Mouse (Mus musculus) layer of hippocampus, postnatal 14 days (tissue): Measurements from ENCODE around the gene Cdv3. TPM values are rescaled to one million over a fixed set of nuclear protein-coding genes. Genes with fewer than 3 reads are reported as not detected.
"Not testable (repeated sequence)": the region's sequence is repeated elsewhere in the genome, so short reads cannot be mapped to it uniquely, and the experiment has no call there.

Experiments
- DNase-seq, 2 experiments: peaks; one replicate each; pipeline ENCODE4 v3.0.0; 2021 to 2022; ENCODE audit warnings: low spot score in 2 of 2, mixed read lengths in 1 of 2
- total RNA-seq, 2 experiments: library from RNA; stranded (reverse); gene quantifications; 2 replicates each; pipeline ENCODE4 v1.2.3; 2021

The Cdv3 gene
- total RNA-seq, 2 experiments from 2014 or later = 88.0 to 93.6 TPM

GRCm38 (mm10) chr9:103376346-103377320, 11.0 kb upstream of the Cdv3 start:
- DNase-seq = no peak

- DNase-seq = no peak
Observed at GRCm38 (mm10) chr9:103372271-103373010, 6.8 kb upstream of the Cdv3 start.

- DNase-seq = no peak
Observed at GRCm38 (mm10) chr9:103369951-103370350, 4.3 kb upstream of the Cdv3 start.

DNA sequence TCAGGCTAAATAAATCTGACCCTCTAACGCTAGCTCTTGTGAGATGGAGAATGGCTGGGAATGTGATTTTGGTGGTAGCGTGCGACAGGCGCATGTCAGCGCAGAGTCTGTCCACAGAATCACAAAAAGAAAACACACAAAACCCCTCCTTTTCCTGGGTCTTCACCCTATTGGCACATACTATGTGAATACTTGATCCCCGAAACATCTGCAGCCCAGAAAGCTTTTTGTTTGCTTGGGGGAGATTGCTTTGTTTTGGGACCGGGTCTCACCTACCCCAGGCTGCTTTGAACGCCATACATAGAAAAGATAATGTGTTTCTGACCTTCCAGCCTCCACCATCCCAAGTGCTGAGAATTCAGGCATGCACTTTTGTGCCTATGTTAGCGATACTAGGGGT, 716 bp upstream of the Cdv3 start:
- DNase-seq = no peak

GRCm38 (mm10) chr9:103364601-103365289, 895 bp downstream of the Cdv3 start:
- DNase-seq = peak in 1 of 2 experiments; percentile 37

GRCm38 (mm10) chr9:103363730-103364417, 1.8 kb downstream of the Cdv3 start:
- DNase-seq = peak; percentile 4 to 24

- no peak for DNase-seq
Observed at GRCm38 (mm10) chr9:103363088-103363487, 2.6 kb downstream of the Cdv3 start.

DNA sequence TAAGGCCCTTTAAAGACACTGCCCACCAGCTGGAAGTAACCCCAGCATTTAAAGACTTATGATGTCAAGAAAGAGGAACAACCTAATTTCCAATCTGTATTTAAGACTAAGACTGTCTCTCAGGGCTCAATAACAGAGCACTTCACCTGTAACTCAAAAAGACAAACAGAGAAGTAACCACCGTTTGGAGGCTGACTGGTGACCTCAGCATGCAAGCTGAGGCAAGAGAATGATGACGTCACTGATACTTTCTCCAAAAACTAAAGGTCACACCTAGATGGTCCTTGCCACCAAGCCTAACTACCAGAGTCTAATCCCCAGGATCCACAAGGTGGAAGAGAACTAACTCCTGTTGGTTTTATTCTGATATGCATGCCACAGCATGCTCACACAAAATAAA, 5.0 kb downstream of the Cdv3 start:
- DNase-seq = no peak

DNA sequence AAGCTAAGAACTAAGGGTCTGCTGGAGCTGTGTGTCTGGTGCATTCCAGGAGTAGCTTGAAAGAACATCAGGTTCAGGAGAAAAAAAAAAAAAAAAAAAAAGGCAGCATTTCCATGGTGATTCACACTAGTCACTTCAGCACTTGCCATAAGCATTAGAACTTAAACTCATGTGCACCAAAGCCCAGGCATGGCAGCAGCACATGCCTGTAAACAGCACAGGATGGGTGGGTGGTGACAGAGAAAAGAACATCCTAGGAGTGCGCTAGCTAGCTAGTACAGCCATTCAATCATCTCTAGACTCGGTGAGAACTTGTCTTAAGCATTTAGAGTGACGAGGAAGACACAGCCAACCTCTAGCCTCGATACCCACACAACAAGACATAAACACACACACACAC, 7.1 kb downstream of the Cdv3 start:
- DNase-seq = peak in 1 of 2 experiments; percentile 37

- no peak for DNase-seq
Observed at GRCm38 (mm10) chr9:103357893-103358292, 7.7 kb downstream of the Cdv3 start.

- not testable (repeated sequence) for DNase-seq
Observed at GRCm38 (mm10) chr9:103353500-103354260, 12.0 kb downstream of the Cdv3 start.

DNA sequence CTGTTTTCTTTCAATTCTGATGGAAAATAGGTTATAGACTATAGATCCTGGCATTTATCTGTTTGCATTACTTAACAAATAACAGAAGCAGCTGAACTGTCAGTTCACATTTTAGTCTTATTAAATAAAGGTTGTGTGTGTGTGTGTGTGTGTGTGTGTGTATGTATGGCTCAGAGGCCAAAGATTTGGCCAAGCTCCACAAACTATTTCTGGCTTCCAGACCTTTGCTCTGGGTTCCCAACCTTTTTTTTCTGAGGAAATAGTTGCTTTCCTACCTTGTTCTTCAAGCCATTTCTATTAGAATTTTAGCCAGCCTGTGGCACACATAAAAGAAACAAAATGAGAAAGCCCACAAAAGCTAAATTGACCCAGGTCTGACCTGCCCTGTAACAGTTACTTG, 16.8 kb downstream of the Cdv3 start:
- DNase-seq = no peak

- no peak for DNase-seq
Observed at GRCm38 (mm10) chr9:103347996-103348490, 17.6 kb downstream of the Cdv3 start.

GRCm38 (mm10) chr9:103347045-103347444, 18.6 kb downstream of the Cdv3 start:
- no peak for DNase-seq

GRCm38 (mm10) chr9:103336912-103337311, 28.7 kb downstream of the Cdv3 start:
- DNase-seq = no peak

DNA sequence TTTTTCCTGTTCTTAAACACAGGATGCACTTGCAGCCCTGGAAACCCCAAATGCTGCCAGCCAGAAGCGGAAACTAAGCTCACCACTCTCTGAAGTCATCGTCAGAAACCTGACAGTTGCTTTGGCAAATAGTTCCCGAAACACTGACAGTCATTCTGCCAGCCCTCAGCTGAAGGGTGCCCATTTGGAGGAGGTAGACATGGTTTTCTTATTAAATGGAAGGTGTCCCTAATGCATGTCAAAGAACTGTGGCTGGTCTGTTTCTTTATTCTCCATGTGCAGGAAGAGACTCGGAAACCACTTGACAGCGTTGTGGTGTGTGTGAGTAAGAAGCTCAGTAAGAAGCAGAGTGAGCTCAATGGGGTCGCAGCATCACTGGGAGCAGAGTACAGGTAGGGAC, 33.0 kb downstream of the Cdv3 start:
- no peak for DNase-seq

DNA sequence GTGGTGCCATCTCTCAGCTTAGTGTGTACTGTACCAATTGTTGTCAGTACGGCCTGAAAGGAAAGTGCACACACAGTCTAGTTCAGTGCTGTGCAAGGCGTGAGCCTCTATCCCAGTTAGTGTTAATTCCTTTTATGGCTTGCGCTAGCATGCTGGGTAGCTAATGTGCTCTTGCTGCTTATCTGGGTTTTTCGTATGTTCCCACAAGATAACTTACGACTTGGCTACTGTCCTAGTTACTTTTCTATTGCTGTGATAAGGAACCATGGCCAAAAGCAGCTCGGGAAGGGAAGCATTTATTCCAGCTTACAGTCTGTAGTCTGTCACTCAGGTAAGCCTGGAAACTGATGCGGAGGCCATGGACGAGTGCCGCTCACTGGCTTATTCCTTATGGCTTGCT, 39.2 kb downstream of the Cdv3 start:
- no peak for DNase-seq

GRCm38 (mm10) chr9:103324678-103325077, 41.0 kb downstream of the Cdv3 start:
- DNase-seq = no peak

GRCm38 (mm10) chr9:103309832-103310231, 55.8 kb downstream of the Cdv3 start:
- no peak for DNase-seq
